Mouse (Mus musculus): ENCODE measurements around the gene Hist2h2bb. TPM values are rescaled to one million over a fixed set of nuclear protein-coding genes. Genes with fewer than 3 reads are reported as not detected.
"Not testable (repeated sequence)": the region's sequence is repeated elsewhere in the genome, so short reads cannot be mapped to it uniquely, and the experiment has no call there.

The Hist2h2bb gene
- 3.8 and 7.7 TPM in 2 replicates for polyA plus RNA-seq (2016; fragmentation: Nextera tagmentation; extraction: Ambion mirVana)

DNA sequence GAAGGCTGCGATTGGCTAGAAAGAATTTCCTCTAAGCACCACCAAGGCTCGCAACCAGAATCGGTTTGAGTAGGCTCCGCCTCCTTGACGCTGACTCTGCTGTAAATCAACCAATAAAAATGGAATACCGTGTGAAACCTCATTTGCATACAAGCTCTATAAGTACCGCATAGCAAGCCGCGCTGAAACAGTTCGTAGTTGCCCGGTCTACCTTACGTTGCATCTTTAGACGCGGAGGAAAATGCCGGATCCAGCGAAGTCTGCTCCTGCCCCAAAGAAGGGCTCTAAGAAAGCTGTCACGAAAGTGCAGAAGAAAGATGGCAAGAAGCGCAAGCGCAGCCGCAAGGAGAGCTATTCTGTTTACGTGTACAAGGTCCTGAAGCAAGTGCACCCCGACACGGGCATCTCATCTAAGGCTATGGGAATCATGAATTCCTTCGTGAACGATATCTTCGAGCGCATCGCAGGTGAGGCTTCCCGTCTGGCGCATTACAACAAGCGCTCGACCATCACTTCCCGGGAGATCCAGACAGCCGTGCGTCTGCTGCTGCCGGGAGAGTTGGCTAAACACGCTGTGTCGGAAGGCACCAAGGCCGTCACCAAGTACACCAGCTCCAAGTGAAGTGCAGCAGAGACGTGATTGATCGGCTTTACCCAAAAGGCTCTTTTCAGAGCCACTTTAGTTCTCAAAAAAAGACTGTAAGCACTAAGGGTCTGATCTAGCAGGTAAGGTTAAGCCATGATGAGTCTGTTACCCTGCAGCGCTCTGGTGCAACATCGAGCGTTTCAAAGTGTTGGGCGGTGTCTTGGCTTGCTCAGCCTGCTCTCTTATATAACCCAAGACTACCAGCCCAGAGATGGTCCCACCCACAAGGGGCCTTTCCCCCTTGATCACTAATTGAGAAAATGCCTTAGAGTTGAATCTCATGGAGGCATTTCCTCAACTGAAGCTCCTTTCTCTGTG lies at the start of gene Hist2h2bb:
Hist2h2bb (plus strand) TSS at position 242 of the 964 bp plus-strand sequence.
- peak; percentile 97 for DNase-seq (ENCODE audit: low spot score)
- under 1% methylated on average over 45 of the region's 45 CpGs for WGBS
- H3K4me1 ChIP-seq: peaks cover 10% of the 10 kb centered on the region; the same call in 1 of the 2 replicates
- peak within 1 kb of the TSS; percentile 61 for H3K4me3 ChIP-seq
- no peaks in the 10 kb centered on the region for H3K9me3 ChIP-seq
- no peaks in the 10 kb centered on the region for H3K27me3 ChIP-seq (ENCODE audit: insufficient read depth, poor library complexity, severe bottlenecking)
- peak within 1 kb of the TSS; percentile 91 for H3K27ac ChIP-seq
- H3K36me3 ChIP-seq: no peaks in the 10 kb centered on the region

DNA sequence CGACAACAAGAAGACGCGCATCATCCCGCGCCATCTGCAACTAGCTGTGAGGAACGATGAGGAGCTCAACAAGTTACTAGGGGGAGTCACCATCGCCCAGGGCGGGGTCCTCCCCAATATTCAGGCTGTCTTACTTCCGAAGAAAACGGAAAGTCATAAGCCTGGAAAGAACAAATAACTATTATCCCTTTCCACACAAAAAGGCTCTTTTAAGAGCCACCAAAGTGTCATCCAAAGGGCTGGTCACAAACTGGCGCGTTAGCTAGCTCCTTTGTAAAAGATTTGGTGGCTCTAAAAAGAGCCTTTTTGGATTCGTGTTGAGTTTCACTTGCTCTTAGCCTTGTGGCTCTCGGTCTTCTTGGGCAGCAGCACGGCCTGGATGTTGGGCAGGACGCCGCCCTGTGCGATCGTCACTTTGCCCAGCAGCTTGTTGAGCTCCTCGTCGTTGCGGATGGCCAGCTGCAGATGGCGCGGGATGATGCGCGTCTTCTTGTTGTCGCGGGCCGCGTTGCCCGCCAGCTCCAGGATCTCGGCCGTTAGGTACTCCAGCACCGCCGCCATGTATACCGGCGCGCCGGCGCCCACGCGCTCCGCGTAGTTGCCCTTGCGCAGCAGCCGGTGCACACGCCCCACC lies 49.3 kb upstream of the Hist2h2bb start:
- not testable (repeated sequence) for H3K36me3 ChIP-seq; H3K27me3 ChIP-seq (ENCODE audit: insufficient read depth, poor library complexity, severe bottlenecking); DNase-seq (ENCODE audit: low spot score); H3K9me3 ChIP-seq
- H3K4me1 ChIP-seq: peaks cover 30% of the 10 kb centered on the region
- H3K4me3 ChIP-seq: peak overlapping the region; percentile 71
- H3K27ac ChIP-seq: peak overlapping the region; percentile 94
- WGBS: under 1% methylated on average over 38 of the region's 47 CpGs

DNA sequence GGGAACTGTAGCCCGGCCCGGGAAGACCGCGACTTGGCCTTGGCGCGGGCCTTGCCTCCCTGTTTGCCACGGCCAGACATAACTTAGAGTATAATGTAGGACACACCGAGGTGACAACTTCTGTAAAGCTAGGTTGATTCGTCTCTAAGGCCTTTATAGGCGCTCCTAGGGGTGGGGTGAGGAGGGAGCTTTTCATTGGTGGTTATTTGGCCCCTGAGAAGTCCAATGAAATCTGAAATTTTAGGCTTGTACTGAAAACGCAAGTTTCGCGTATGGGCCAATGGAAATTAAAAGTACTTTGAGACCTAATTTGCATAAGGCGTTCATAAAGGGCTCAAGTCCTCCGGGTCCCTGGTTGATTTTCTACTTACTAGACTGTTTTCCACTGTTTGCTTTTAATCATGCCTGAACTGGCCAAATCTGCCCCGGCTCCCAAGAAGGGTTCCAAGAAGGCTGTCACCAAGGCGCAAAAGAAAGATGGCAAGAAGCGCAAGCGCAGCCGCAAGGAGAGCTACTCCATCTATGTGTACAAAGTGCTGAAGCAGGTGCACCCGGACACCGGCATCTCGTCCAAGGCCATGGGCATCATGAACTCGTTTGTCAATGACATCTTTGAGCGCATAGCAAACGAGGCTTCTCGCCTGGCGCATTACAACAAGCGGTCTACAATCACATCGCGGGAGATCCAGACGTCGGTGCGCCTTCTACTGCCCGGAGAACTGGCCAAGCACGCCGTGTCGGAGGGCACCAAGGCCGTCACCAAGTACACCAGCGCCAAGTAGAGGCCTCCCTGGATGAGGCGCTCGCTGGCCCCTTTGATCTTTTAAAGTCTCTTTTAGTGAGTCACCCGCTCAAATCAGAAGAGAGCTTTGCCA lies 48.5 kb upstream of the Hist2h2bb start, which contains the start of the genes Hist2h2ac and Hist2h2be:
Hist2h2ac (minus strand) TSS at position 116 of the 875 bp plus-strand sequence.
Hist2h2be (plus strand) TSS at position 355 of the 875 bp plus-strand sequence.
- DNase-seq (ENCODE audit: low spot score): peak; percentile 95
- under 1% methylated on average over 43 of the region's 43 CpGs for WGBS
- no peaks in the 10 kb centered on the region for H3K9me3 ChIP-seq
- H3K27ac ChIP-seq: peak within 1 kb of the TSS; percentile 94
- H3K27me3 ChIP-seq (ENCODE audit: insufficient read depth, poor library complexity, severe bottlenecking): no peaks in the 10 kb centered on the region
- peaks cover 34% of the 10 kb centered on the region for H3K4me1 ChIP-seq
- peak within 1 kb of the TSS; percentile 71 for H3K4me3 ChIP-seq
- no peaks in the 10 kb centered on the region for H3K36me3 ChIP-seq

DNA sequence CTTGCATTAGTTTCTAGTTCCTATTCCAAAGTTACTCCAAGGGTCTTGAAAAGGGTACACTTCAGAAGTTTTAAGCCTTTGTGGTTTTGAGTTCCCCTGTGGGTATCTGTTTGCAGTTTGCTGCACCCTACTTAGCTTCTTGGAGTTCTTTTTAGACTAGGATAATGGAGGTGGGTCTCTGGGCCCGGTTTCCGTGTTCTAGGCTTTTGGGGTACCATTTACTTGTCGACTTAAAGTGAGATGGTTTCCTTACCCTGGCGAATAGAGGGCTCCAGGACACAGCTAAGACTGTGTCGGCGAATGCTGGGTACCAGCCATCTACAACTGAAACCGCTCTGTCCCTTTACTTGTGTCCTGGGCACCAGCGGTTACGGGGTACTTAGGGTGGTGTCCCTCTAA lies 47.9 kb upstream of the Hist2h2bb start:
- Histone ChIP-seq H3K4me3 (peak overlapping the region; percentile 71), H3K4me1 (peaks cover 40% of the 10 kb centered on the region), H3K36me3 (no peaks in the 10 kb centered on the region), H3K27me3 (ENCODE audit: insufficient read depth, poor library complexity, severe bottlenecking) (no peaks in the 10 kb centered on the region), H3K9me3 (no peaks in the 10 kb centered on the region), H3K27ac (peak overlapping the region; percentile 94)
- DNase-seq (ENCODE audit: low spot score): no peak
- 33% methylated on average over 9 of the region's 9 CpGs for WGBS

DNA sequence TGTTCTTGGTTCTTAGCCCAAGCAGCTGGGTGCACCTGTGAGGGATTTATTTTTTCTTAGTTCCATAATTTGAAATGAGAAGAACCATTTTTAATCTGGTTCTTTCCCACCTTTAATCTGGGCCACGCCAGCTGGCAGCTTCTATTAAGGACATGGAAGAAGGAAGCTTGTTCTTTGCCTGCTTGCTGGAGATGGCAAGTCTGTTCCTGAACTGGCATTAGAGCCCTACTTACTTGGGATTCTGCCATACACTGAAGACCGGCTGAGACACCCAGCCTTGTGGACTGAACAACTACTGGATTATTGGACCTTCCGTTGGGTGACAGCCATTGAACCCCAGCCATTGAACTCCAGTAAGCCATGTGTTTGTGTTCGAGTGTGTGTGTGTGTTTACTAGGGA lies 46.8 kb upstream of the Hist2h2bb start:
- no peaks in the 10 kb centered on the region for H3K27me3 ChIP-seq (ENCODE audit: insufficient read depth, poor library complexity, severe bottlenecking)
- H3K36me3 ChIP-seq: no peaks in the 10 kb centered on the region
- no peak for DNase-seq (ENCODE audit: low spot score)
- peaks cover 48% of the 10 kb centered on the region for H3K4me1 ChIP-seq
- no peaks in the 10 kb centered on the region for H3K9me3 ChIP-seq
- no peak overlapping the region for H3K4me3 ChIP-seq
- 91% methylated on average over 4 of the region's 4 CpGs for WGBS
- H3K27ac ChIP-seq: no peak overlapping the region

DNA sequence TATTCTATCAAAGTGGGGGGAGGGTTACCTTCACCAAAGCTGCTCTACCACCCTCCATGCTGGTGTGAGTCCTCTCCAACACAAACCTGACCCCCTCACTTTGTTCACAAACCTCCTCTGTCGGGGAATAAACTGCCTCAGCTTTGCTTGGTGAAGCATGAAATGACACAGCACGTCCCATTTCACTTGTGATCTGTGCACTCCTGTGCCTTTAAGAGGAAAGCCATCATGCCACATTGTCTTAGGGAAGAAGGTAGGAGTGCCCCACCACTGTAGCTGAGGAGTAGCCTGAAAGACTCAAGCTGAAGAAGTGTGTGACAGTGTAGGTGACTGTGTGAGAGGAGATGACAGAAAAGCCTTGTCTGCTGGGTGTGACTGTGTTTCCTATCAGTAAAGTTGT lies 44.1 kb upstream of the Hist2h2bb start:
- H3K27ac ChIP-seq: peak overlapping the region; percentile 57; the same call in 1 of the 2 replicates
- H3K27me3 ChIP-seq (ENCODE audit: insufficient read depth, poor library complexity, severe bottlenecking): no peaks in the 10 kb centered on the region
- no peaks in the 10 kb centered on the region for H3K9me3 ChIP-seq
- H3K4me1 ChIP-seq: peaks cover 41% of the 10 kb centered on the region
- DNase-seq (ENCODE audit: low spot score): no peak
- no peaks in the 10 kb centered on the region for H3K36me3 ChIP-seq
- no peak overlapping the region for H3K4me3 ChIP-seq
- 41% methylated on average over 2 of the region's 2 CpGs for WGBS

DNA sequence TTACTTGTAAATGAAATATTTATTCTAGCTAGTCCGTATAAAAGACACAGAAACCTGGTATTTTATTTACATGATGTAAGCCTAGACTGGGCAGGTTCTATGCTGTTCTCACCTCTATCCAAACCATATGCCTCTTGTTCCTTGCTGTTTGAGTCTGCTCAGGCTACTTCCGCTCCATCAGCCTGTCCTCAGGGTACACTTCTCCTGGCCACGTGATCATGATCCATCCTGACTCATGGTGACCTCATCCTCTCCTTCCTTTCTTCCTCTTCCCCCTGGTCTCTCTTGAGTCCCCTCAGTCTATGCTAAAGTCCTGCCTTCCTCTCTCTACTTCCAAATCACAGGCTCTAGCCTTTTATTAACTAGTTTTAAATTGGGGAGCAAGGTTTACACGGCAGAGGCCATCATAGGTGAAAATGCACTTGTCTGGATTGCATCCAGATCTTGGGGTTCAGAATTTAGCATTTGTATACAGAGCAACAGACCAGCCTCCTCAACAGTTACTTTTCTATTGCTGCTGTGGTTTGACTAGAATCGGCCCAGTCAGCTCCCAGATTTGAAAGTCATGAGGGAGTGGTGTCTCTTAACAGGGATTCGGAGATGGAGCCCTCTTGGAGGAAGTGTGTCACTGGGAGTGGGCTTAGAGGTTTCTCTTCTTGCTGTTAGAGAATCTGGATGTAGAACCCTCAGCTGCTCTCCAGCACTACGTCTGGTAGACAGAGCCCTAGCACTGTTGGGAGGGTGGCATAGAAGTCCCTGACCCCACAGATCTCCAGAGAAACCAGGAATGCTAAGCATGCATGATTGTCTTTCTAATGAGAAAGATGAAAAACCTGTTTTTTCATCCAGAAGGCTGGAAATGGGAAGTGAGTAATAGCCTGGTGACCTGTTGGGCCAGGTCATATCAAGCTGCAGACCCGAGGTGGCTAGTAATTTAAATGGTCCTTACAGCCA lies 42.6 kb upstream of the Hist2h2bb start:
- Histone ChIP-seq H3K9me3 (no peaks in the 10 kb centered on the region), H3K27me3 (ENCODE audit: insufficient read depth, poor library complexity, severe bottlenecking) (no peaks in the 10 kb centered on the region), H3K36me3 (no peaks in the 10 kb centered on the region), H3K27ac (0 out of 2 replicates have a peak overlapping the region, but pooled peaks have one; percentile 59), H3K4me1 (peaks cover 39% of the 10 kb centered on the region), H3K4me3 (no peak overlapping the region)
- WGBS: 69% methylated on average over 8 of the region's 8 CpGs
- no peak for DNase-seq (ENCODE audit: low spot score)

DNA sequence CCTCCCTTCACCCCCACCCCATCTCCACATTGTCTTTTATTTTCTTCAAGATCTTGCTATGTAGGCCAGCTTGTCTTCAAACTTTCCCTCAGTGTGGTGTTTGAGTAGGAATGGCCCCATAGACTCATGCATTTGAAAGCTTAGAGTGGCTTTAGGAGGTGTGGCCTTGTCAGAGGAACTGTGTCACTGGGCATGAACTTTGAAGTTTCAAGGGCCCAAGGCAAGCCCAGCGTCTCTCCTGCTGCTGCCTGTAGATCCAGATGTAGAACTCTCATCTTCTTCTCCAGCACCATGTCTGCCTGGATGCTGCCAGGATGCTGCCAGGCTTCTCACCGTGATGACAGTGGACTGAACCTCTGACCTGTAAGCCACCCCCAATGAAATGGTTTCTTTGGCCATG lies 40.7 kb upstream of the Hist2h2bb start:
- WGBS: 58% methylated on average over 2 of the region's 2 CpGs

DNA sequence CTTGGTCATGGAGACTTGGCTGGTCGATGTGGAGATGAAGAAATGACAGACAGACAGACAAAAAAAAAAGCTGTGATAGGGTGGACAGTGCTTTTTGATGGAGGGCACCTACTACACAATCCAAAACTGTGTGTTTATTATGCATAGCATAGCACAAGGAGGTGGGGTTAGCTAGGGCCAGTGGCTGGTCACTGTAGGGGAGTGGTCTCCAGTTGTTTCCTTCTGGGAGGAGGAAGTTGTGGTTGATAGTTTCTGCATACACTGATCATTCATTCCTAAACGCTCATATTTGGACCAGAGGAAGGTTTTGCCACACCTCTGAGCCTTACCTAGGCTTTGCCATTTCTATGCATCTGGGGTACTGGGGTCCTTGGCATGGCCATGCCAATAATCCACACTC lies 39.1 kb upstream of the Hist2h2bb start:
- no peak for DNase-seq (ENCODE audit: low spot score)
- H3K36me3 ChIP-seq: no peaks in the 10 kb centered on the region
- no peak overlapping the region for H3K27ac ChIP-seq
- H3K4me1 ChIP-seq: peaks cover 24% of the 10 kb centered on the region
- no peaks in the 10 kb centered on the region for H3K27me3 ChIP-seq (ENCODE audit: insufficient read depth, poor library complexity, severe bottlenecking)
- no peaks in the 10 kb centered on the region for H3K9me3 ChIP-seq
- WGBS: 64% methylated on average over 2 of the region's 2 CpGs
- H3K4me3 ChIP-seq: no peak overlapping the region

More for the DNA sequence above, 40.7 kb upstream of the Hist2h2bb start:
- Histone ChIP-seq H3K36me3 (no peaks in the 10 kb centered on the region), H3K4me1 (peaks cover 33% of the 10 kb centered on the region), H3K4me3 (no peak overlapping the region), H3K9me3 (no peaks in the 10 kb centered on the region), H3K27me3 (ENCODE audit: insufficient read depth, poor library complexity, severe bottlenecking) (no peaks in the 10 kb centered on the region), H3K27ac (no peak overlapping the region)
- DNase-seq (ENCODE audit: low spot score): no peak

DNA sequence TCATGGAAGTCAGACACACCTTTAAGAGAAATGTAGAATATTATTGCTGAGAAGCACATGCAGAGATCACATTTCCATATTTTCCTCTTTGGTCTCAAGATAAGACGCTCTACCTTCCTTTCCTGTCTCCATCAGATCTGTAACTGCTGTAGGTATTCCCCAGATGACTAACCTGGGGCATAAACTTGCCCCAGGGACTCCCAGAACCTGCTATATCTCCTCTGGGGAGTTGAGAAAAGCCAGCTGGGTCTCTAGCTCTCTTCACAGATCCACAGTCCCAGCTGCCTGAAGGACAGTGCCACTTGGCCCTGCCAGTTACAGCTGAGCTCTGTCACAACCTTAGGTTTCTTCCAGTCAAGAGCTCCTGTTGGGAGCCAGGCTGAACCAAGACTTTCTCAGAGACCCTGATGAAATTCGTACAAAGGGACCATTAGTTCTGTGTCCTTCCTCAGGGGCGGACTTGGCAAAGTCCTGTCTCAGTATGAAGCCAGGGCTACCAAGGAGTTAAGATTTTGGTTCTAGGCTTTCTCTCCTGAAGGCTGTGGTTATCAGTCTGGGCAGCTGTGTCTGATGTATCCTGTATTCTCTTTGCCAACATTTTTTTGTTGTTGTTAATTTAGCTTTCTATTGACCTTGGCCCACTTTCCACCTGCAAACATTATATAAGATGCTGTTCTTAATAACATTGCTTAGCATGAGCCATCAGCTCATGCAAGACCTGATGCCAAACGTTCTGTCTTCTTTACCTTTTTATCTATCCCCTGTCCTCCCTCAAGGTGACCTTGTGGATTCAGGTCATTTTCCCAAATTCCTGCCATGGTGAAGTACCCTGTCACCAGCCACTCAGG lies 38.4 kb upstream of the Hist2h2bb start:
- Histone ChIP-seq H3K4me3 (no peak overlapping the region), H3K27me3 (ENCODE audit: insufficient read depth, poor library complexity, severe bottlenecking) (no peaks in the 10 kb centered on the region), H3K9me3 (no peaks in the 10 kb centered on the region), H3K27ac (no peak overlapping the region), H3K4me1 (peaks cover 17% of the 10 kb centered on the region), H3K36me3 (no peaks in the 10 kb centered on the region)
- 64% methylated on average over 4 of the region's 4 CpGs for WGBS
- DNase-seq (ENCODE audit: low spot score): no peak

DNA sequence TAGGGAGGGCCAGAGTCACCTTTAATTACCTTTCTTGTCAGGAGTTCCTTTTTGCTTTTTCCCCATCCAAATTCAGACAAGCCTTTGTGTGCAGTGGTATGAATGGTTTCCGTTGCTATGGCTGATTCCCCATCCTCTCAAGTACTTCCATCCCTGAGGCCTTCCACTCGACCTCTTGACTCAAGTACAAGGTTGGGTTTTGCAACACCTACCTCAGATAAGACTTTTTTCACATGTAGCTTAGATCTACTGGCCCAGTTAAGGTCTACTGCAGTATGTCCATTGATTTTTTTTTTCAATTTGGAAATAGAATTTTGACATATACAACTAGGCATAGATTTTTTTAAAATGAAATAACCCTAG lies 37.8 kb upstream of the Hist2h2bb start:
- Histone ChIP-seq H3K27ac (no peak overlapping the region), H3K36me3 (no peaks in the 10 kb centered on the region), H3K27me3 (ENCODE audit: insufficient read depth, poor library complexity, severe bottlenecking) (no peaks in the 10 kb centered on the region), H3K9me3 (no peaks in the 10 kb centered on the region), H3K4me1 (peaks cover 12% of the 10 kb centered on the region), H3K4me3 (no peak overlapping the region)
- 49% methylated on average over 2 of the region's 2 CpGs for WGBS
- DNase-seq (ENCODE audit: low spot score): no peak

Data from heart, embryonic 10.5 days (tissue).